In the genomic region with DNA sequence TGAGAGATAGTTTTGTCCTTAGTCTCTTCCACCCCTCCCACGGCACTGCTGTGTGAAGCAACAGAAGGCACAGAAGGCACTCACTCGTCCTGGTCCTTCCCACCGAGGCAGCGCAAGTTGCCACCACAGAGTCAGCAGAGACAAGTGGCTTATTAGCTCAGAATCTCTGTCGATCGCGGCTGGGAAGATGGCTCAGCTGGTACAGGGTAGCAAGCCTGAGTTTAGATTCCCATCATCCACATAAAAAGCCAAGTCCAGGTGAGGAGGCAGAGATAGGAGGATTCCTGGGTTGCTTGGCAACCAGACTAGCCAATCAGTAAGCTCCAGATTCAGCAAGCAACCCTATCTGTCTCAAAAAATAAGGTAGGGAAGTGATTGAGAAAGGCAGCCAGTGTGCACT, we compare ENCODE assay signal across 15 mouse cellular contexts. TPM values are rescaled to one million over a fixed set of nuclear protein-coding genes. Genes with fewer than 3 reads are reported as not detected.
A peak's percentile ranks its signal among the peaks of the same experiment; 100 is the strongest.
DNase-seq lines count a peak whose midpoint lies in the region; ATAC-seq and TF ChIP-seq lines count a peak whose summit lies in the region.
"Had no signal": no experiment of that assay in that cellular context is flagged by ENCODE, and none has a peak within 500 bp of the region (broad histone marks: within the 10 kb centered on the region; RNA-seq: fewer than 3 reads in every experiment).

No protein-coding gene starts in this region.

- H3K9me3 ChIP-seq in forebrain, embryonic 14.5 days (replicated peaks; ENCODE audit: control insufficient read depth, low read length) = no peaks in the 10 kb centered on the region
- no peaks in the 10 kb centered on the region for H3K9me3 ChIP-seq in forebrain, embryonic 10.5 days
- H3K9me3 ChIP-seq in limb, embryonic 10.5 days (replicated peaks) = no peaks in the 10 kb centered on the region
- no peaks in the 10 kb centered on the region for H3K9me3 ChIP-seq in kidney, embryonic 15.5 days (replicated peaks)
- H3K9me3 ChIP-seq in intestine, embryonic 15.5 days = no peaks in the 10 kb centered on the region
- H3K9me3 ChIP-seq: heart, embryonic 15.5 days had no signal

- no peak overlapping the region for H3K9ac ChIP-seq in forebrain, embryonic 14.5 days (ENCODE audit: low read length)
- no peak overlapping the region for H3K9ac ChIP-seq in kidney, embryonic 15.5 days
- H3K9ac ChIP-seq in intestine, embryonic 15.5 days = no peak overlapping the region
- H3K9ac ChIP-seq: heart, embryonic 15.5 days had no signal

- TF ChIP-seq POLR2A in cortical plate, adult 2 months (IDR thresholded peaks at IDR 0.05; ENCODE audit: extremely low read depth, insufficient read depth, low read length) = peak; percentile 57

- H3K36me3 ChIP-seq in forebrain, embryonic 14.5 days (ENCODE audit: control insufficient read depth, insufficient read depth, low read length) = no peaks in the 10 kb centered on the region
- H3K36me3 ChIP-seq in forebrain, embryonic 10.5 days (replicated peaks) = no peaks in the 10 kb centered on the region
- H3K36me3 ChIP-seq in limb, embryonic 10.5 days = no peaks in the 10 kb centered on the region
- H3K36me3 ChIP-seq in kidney, embryonic 15.5 days = no peaks in the 10 kb centered on the region
- H3K36me3 ChIP-seq in intestine, embryonic 15.5 days = no peaks in the 10 kb centered on the region
- H3K36me3 ChIP-seq: heart, embryonic 15.5 days had no signal

- H3K4me3 ChIP-seq in forebrain, embryonic 14.5 days (ENCODE audit: low read depth, low read length) = no peak overlapping the region
- no peak overlapping the region for H3K4me3 ChIP-seq in forebrain, embryonic 10.5 days
- no peak overlapping the region; the same call in 1 of the 2 replicates for H3K4me3 ChIP-seq in layer of hippocampus, adult 2 months
- peak overlapping the region; percentile 10 for H3K4me3 ChIP-seq in cortical plate, adult 2 months (ENCODE audit: insufficient read depth, low read length)
- no peak overlapping the region for H3K4me3 ChIP-seq in limb, embryonic 10.5 days
- H3K4me3 ChIP-seq in kidney, embryonic 15.5 days (replicated peaks) = no peak overlapping the region
- H3K4me3 ChIP-seq in intestine, embryonic 15.5 days (replicated peaks) = no peak overlapping the region
- H3K4me3 ChIP-seq: heart, embryonic 15.5 days; myocyte had no signal

- no peak overlapping the region for H3K4me2 ChIP-seq in forebrain, embryonic 14.5 days (ENCODE audit: low read length)
- H3K4me2 ChIP-seq in kidney, embryonic 15.5 days = no peak overlapping the region
- no peak overlapping the region for H3K4me2 ChIP-seq in intestine, embryonic 15.5 days (replicated peaks)
- H3K4me2 ChIP-seq: heart, embryonic 15.5 days had no signal

- no peaks in the 10 kb centered on the region for H3K4me1 ChIP-seq in forebrain, embryonic 14.5 days (ENCODE audit: control insufficient read depth, insufficient read depth, low read length)
- H3K4me1 ChIP-seq in forebrain, embryonic 10.5 days = peaks cover 26% of the 10 kb centered on the region
- peaks cover 7% of the 10 kb centered on the region; the same call in 1 of the 2 replicates for H3K4me1 ChIP-seq in cortical plate, adult 2 months (ENCODE audit: control insufficient read depth, insufficient read depth, low read length)
- peaks cover 24% of the 10 kb centered on the region for H3K4me1 ChIP-seq in limb, embryonic 10.5 days
- no peaks in the 10 kb centered on the region for H3K4me1 ChIP-seq in kidney, embryonic 15.5 days
- no peaks in the 10 kb centered on the region for H3K4me1 ChIP-seq in intestine, embryonic 15.5 days (replicated peaks)
- H3K4me1 ChIP-seq: heart, embryonic 15.5 days had no signal

- H3K27me3 ChIP-seq in forebrain, embryonic 14.5 days (replicated peaks; ENCODE audit: control insufficient read depth, insufficient read depth, low read length) = no peaks in the 10 kb centered on the region
- H3K27me3 ChIP-seq in forebrain, embryonic 10.5 days (ENCODE audit: poor library complexity, severe bottlenecking) = no peaks in the 10 kb centered on the region
- H3K27me3 ChIP-seq in limb, embryonic 10.5 days (ENCODE audit: low read depth, poor library complexity, severe bottlenecking) = no peaks in the 10 kb centered on the region
- H3K27me3 ChIP-seq in kidney, embryonic 15.5 days = no peaks in the 10 kb centered on the region
- H3K27me3 ChIP-seq in intestine, embryonic 15.5 days (replicated peaks) = no peaks in the 10 kb centered on the region
- H3K27me3 ChIP-seq: heart, embryonic 15.5 days had no signal

- TF ChIP-seq CTCF in layer of hippocampus, adult 2 months (conservative IDR thresholded peaks at IDR 0.05) = no peak
- TF ChIP-seq CTCF in cortical plate, adult 2 months (IDR thresholded peaks at IDR 0.05; ENCODE audit: extremely low read depth, insufficient read depth, low read length) = no peak

- no peak overlapping the region for H3K27ac ChIP-seq in forebrain, embryonic 14.5 days (ENCODE audit: low read depth, low read length)
- no peak overlapping the region for H3K27ac ChIP-seq in forebrain, embryonic 10.5 days
- H3K27ac ChIP-seq in layer of hippocampus, adult 2 months = peak overlapping the region; percentile 81
- peak overlapping the region; percentile 54; the same call in 1 of the 2 replicates for H3K27ac ChIP-seq in cortical plate, adult 2 months (ENCODE audit: insufficient read depth, low read length)
- peak overlapping the region; percentile 42; the same call in 1 of the 2 replicates for H3K27ac ChIP-seq in limb, embryonic 10.5 days
- no peak overlapping the region for H3K27ac ChIP-seq in kidney, embryonic 15.5 days
- no peak overlapping the region for H3K27ac ChIP-seq in intestine, embryonic 15.5 days
- H3K27ac ChIP-seq: heart, embryonic 15.5 days had no signal

- 82% methylated on average over 7 of the region's 7 CpGs for WGBS in forebrain, embryonic 14.5 days
- 89% methylated on average over 7 of the region's 7 CpGs for WGBS in forebrain, embryonic 10.5 days
- WGBS in limb, embryonic 10.5 days = 86% methylated on average over 7 of the region's 7 CpGs
- WGBS in kidney, embryonic 15.5 days = 88% methylated on average over 7 of the region's 7 CpGs
- WGBS in intestine, embryonic 15.5 days = 75% methylated on average over 7 of the region's 7 CpGs

- ATAC-seq in forebrain, embryonic 14.5 days = no peak
- no peak for ATAC-seq in kidney, embryonic 15.5 days (replicated peaks; ENCODE audit: low FRiP score)
- no peak for ATAC-seq in intestine, embryonic 15.5 days
- ATAC-seq: inflammation-experienced regulatory T-cells, adult 6 months had no signal

- peak; percentile 37 for DNase-seq in forebrain, embryonic 14.5 days (ENCODE audit: low spot score)
- DNase-seq in forebrain, embryonic 10.5 days (ENCODE audit: extremely low spot score, low spot score) = no peak
- DNase-seq in layer of hippocampus, adult 2 months (ENCODE audit: low spot score in 2 of 2) = peak; percentile 45 to 62
- no peak for DNase-seq in layer of hippocampus, postnatal 14 days (ENCODE audit: low spot score in 2 of 2)
- no peak for DNase-seq in limb, embryonic 10.5 days (ENCODE audit: low spot score)
- DNase-seq: adrenal gland, postnatal 10 days; gastrocnemius, postnatal 10 days; kidney, postnatal 14 days; lung, adult 2 months had no signal

RNA-seq across cellular contexts. Expression of a gene that starts 55.0 kb away (rescaled TPM):
- 353 and 411 TPM in 2 replicates for polyA plus RNA-seq in forebrain, embryonic 14.5 days (2014; fragmentation: Nextera tagmentation; extraction: Ambion mirVana)
- polyA plus RNA-seq in forebrain, embryonic 10.5 days (2016; fragmentation: Nextera tagmentation; extraction: Ambion mirVana) = 490 and 521 TPM in 2 replicates
- total RNA-seq in layer of hippocampus, adult 2 months (2021) = 100 to 1,000 TPM; 275 to 283 TPM
- total RNA-seq in layer of hippocampus, postnatal 14 days (2021) = 100 to 1,000 TPM; 293 to 299 TPM
- 94.9 and 95.4 TPM in 2 replicates for polyA plus RNA-seq in cortical plate, adult 2 months (2012; rRNA removed)
- polyA plus RNA-seq in limb, embryonic 10.5 days (2016; fragmentation: Nextera tagmentation; extraction: Ambion mirVana) = 509 and 547 TPM in 2 replicates
- polyA plus RNA-seq in kidney, embryonic 15.5 days (2015; fragmentation: Nextera tagmentation; extraction: Ambion mirVana) = 428 and 495 TPM in 2 replicates
- 544 and 685 TPM in 2 replicates for polyA plus RNA-seq in intestine, embryonic 15.5 days (2015; fragmentation: Nextera tagmentation; extraction: Ambion mirVana)

Comparison
In these comparisons a context has a peak if more than half of its experiments do, and no peak if none do; other contexts are left out.
1. DNase-seq: peak in forebrain, embryonic 14.5 days (single experiment) and layer of hippocampus, adult 2 months (2 of 2); none in forebrain, embryonic 10.5 days (single experiment), layer of hippocampus, postnatal 14 days (0 of 2) and limb, embryonic 10.5 days (single experiment).
2. H3K27ac ChIP-seq: peak in layer of hippocampus, adult 2 months (single experiment), cortical plate, adult 2 months (single experiment) and limb, embryonic 10.5 days (single experiment); none in forebrain, embryonic 14.5 days (single experiment), forebrain, embryonic 10.5 days (single experiment), kidney, embryonic 15.5 days (single experiment) and intestine, embryonic 15.5 days (single experiment).